Mouse (Mus musculus) Muller cell, postnatal 12 days (primary cell): ENCODE measurements at regions not wholly inside any gene's neighbourhood (a gene's known extent, or its start where the extent isn't known, plus 50 kb on each side); places are given as distances from the start of the nearest gene placed in this dataset.

Experiments
- DNase-seq: peaks from one replicate; pipeline ENCODE4 v3.0.0-alpha.2; 2015; ENCODE audit errors: inconsistent ontology term

DNA sequence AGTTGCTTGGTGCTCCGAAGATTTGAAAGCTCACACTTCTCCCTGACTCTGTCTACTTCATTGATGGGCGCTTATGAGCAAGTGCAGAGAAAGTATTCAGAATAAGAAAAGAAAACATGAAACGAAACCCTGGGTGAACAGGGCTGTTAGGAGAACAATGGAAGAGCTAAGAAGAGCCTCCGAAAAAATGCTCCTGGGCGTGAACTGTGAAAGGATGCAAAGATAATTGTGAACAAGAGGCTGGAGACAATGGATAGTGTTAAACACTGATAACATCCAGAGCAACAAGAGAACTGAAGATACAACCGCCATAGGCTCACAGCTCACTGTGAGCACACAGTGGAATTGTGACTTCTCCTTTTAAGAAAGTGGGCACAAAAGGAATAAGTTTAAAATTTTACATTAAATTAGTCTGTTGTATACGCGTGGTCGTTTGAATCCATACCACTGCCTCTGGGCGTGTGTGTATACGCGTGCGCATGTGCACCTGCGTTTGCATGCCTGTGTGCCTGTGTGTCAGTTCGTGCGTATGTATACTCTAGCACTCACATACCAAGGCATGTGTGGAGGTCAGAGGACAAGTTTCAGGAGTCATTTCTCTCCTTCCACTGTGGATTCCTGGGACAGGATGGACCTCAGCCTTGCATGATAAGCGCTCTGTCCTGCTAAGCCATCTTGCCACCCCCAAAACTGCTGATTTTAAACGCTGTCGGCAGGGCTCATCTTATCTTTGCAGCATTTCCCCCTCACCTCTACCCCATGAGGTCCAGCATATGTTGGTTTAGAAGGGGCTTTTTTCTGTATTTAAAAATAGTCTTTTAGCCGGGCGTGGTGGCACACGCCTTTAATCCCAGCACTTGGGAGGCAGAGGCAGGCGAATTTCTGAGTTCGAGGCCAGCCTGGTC lies 113.0 kb upstream of the 1700016C15Rik start:
- no peak for DNase-seq

DNA sequence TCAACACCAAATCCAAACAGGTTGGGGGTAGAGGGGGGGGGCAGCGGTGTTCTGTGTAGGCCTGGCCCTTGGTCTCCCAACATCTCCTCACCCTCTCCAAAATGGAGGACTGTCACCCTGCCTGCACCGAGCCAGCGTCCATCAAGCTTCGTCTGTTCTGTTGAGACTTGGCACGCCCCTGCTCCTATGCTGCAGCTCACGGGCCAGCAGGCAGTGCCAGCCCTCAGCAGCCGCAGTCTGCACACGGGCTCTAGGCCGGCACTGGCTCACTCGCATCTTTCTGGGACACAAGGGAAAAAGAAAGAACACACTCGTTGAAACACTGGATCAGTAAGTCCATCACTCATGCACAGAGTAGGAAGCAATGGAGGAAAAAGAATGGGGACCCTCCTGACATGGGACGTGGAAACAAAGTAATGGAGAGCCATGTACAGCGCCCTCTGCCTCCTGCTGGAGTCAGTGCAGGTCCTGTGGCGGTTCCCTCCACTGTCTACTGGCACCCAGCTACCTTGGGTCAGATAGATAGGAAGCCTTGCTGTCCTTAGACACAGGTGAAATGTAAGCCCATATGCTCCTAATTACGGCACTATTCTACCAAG lies 109.0 kb upstream of the 1700016C15Rik start:
- no peak for DNase-seq

DNA sequence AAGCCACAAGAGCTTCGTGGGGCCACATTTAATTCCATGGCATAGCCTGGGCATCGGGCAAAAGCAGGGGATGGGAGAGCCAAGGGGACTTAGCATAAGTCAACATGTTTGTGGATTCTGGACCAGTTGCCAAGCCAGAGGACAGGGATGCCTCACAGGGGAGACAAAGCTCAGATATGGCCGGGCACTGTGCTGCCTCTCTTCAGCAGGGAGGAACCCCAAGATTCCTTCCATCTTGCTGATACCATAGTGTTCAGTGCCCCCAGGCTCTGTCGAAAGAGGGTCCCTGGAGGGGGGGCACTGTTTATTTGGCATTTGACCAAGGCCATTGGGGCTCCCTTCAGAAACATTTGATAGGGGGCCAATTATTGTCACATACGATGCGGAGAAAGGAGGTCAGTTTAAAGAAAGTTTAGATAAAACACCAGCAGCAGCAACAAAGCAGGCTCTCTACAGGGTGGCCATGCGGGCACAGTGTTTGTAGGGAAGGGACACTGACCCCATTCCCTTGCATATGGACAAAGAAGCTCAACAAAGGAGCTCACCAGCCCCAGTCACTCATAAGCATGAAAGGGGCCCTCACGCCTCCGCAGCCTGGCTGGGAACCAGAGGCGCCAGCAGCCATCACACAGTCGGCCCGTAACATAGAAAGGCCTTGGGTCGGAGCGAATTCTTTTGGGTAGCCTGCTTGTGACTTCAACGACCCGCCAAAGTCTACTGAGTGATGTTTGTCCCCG lies 107.6 kb upstream of the 1700016C15Rik start:
- peak; percentile 86 for DNase-seq

DNA sequence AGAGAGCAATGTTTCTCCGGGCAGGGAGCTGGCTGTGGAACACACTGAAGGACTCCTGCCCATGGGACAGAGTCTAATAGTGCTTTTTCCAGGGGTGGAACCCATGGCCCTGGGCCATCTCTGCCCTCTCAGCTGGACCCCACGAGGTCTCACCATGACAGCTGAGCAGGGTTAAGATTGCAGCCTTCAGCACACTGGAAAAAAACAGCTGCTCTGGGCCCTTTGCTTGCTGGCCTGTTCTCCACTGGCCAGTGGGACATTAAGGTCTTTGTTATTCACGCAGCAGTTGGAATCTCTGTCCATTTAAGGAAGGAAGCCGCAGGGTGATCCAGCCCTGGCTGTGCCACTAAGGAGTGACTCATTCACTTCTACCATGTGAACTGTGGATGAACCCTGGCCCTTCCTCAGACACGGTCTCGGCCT lies 106.3 kb upstream of the 1700016C15Rik start:
- peak; percentile 94 for DNase-seq

DNA sequence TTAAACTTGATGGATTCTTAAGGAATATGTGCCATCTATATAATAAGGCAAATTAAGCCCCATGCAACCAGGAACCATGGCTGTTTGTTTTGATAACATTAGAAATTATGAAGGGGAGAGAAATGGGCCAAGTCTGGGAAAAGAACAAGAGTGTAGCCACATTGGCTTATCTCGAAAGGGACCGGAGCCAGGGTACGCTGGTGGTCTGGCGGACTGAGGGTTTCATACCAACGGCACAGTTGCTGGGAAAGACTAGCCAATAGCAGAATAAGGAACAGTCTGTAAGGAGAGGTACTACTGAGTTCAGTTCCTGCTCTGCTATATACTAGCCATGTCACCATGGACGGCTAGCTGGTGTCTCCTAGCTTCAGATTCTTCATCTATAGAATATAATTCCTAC lies 105.9 kb upstream of the 1700016C15Rik start:
- DNase-seq: no peak

DNA sequence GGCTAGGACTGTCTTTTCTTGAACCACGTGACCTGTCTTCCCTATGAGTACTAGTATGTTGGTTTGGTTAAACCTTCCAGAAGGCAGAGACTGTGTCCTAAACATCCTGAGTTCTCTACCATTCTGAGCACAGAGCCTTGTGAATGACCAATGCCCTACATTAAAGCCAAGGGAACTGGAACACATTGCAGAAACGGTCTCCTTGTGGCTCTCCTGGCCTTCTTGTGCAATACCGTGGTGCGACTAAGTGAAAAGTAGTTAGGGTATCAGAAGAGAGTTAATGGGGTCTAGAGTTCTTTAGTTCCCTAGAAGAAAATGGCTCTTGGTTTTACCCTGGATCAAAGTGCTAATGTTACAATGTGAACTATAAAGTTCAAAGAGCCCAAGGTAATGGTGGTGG lies 101.8 kb upstream of the 1700016C15Rik start:
- no peak for DNase-seq

DNA sequence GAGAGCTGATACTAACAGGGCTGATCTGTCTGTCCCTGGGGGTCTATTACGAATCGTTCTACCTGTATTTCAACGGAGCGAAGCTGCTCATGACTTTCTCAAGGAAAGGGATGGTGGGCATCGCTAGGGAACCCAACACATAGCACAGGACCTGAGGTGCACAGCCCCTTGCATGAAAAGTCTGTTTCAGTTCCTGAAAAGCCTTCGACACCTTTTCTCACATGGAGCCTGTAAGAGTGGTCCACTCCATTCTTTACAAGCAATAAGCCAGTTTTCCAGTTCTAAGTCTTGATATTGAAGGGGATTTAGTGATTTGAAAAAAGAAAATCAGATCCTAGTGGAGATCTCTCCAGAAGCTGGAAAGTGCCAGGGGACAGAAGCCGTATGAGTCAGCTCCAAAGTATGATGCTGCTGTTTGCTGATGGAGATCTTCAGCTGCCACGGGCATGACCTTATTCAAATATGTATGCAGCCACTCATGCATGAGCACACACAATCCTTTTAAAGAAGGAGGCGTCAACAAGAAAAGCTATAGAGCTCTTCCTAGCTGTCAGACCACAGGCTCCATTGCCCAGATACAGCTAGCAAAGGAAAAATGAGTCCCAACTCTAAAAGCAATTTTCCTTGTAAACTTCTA lies 95.5 kb upstream of the 1700016C15Rik start:
- DNase-seq: peak; percentile 80

DNA sequence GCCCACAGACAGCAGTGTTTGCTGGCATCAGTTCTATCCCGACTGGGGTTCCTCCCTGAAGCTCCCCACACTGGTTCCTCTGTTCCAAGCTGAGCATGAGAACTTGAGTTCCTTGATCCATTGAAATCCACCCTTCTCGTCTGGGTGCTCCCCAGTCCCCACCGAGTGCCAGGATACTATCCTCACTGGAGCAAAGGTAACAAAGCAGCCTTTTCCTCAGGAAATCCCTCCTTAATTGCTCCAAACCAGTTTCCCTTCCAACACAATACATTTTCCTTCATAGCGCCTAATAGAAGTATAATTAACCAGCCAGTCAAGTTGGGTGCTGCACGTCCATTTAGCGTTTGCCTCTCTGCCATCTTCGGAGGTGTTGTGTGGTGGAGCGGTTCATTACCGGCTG lies 92.6 kb upstream of the 1700016C15Rik start:
- DNase-seq: no peak

DNA sequence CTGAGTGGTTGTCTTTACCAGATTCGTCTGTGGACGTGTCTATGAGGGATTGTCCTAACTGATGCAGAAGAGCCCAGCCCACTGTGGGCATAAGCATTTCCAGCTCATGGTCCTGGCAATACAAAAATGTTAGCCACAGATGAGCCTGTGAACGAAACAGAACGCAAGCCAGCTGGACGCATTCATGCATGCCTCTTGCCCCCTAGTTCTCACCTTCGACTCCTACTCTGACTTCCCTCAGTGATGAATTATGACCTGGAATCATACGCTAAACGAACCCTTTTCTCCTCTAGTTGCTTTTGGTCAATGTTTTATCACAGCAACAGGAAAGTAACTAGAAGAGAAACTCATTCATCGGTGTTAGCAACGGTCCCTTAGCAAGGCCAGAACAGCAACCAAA lies 91.2 kb upstream of the 1700016C15Rik start:
- no peak for DNase-seq

DNA sequence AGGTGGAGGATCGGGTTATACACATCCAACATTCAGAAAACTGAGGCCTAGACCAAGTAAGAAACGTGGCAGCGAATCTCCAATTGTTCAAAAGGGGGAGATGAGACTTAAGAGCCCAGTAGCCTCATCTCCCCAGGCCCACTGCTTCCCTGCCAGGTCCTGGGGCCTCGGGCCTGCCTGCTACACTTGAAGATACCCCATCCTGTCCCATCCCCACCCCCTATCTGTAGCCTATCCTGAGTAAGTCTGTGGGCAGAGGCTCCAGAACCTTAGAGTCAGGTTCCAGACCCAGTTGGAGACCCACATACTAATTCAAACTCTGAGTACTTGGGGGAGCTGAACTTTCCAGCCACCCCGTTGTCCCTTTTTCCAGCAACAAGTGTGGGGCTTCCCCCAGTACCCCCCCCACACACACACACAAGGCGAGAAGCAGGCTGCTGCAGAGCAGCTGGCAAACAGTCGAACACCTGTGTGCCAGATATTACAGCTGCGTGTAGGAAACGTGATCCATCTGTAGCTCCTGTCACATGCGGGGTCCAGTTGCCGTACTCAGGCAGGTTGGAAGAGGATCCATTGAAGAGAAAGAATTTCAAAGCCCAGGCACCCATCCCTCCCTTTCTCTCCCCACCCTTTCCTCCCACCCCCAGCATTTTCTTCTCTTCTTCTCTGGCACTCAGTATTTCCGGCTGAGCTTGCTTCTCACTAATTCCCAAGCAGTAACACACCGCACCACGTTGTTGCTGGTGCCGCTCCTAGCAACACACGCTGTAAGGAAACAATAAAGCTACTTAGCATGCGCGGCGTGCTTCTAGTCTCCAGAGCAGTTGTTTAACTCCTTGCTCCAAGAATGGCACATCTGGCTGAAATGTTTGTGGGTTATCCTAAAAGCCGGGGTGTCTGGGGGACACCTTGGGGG lies 89.4 kb upstream of the 1700016C15Rik start:
- DNase-seq: peak; percentile 46

DNA sequence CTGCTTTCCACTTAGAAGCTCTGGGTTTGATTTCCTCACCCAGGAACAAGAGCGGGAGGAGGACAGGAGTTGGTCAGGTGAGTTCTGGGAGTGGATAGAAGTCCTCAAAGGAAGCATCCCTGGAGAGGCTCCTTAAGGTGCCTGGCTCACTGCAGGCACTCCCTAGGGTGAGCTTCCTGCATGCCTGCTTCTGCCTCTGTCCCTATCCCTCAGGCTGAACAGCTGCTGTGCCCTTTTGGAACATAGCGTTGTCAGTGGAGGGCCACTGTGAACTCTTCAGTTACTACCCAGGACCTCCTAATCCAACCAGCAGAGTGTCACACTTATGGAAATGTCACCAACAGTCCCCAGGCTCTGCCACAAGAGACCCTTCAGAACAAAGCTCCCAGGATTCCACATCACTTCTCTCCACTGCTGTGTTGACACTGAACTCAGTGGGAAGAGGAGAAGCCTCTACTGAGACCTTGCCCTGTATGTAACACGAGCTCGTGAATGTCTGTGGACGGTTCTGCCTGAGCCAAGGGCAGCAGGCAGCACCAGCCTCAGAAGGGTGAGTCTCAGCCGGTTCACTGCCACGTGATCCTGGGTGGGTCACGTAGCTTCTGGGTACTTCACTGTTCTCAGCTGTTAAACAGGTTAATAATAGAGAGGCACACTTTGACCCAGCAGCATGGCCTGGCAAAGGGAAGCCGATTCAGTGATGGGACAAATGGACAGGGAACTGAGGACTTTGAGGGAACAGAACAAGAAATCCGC lies 86.7 kb upstream of the 1700016C15Rik start:
- no peak for DNase-seq

DNA sequence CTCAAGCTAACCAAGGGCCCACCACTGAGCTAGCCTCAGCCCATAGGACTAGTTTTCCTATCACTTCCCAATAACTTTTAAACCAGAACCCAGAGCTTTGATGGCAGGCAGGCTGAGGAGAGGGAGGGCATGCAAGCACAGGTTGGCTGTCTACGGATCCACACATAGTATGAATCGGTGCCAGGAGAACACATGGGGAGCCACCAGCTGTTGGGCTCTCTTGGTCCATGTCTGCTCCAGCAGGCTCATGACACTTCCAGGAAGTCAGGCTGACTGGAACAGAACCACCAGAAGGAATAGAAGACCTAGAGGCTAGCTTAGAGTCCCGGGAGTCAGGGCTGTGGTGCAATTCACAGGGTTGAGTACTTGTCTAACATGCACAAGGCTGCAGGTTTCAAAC lies 86.0 kb upstream of the 1700016C15Rik start:
- DNase-seq: no peak

DNA sequence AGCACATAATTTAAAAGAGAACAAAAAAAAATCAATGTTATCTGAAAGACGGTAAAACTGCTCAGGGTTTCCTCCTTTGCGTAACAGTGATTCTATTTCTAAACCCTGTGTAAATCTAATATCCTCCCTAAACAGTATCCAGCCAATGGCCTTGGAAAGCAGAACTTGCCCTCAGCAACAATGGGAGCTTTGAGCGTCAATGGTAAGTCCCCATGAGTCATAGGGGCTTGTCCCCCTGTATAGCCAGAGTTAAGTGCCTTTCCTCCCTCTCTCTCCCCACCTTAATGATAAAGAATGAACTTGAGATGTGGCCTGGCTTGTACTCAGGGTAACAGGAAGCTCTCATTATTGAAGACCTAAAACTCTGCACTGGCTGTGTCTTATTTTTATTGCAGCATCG lies 85.4 kb upstream of the 1700016C15Rik start:
- no peak for DNase-seq

DNA sequence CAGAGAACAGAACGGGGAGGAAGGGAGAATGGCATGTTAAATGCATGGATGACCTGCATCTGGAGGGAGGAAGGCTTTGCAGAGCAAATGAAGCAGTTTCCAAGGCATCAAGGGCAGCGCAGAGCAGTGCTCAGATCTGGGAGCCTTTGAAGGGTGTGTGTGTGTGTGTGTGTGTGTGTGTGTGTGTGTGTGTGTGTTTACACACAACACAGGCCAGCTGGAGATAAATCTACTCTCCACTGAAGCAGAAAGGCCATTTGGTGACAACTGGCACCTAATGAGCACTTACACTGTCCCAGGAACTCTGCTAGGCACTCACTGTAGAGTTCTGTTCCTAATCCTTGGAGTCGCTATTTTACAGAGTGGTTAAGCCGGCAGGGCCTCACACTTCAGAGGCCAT lies 84.3 kb upstream of the 1700016C15Rik start:
- no peak for DNase-seq

DNA sequence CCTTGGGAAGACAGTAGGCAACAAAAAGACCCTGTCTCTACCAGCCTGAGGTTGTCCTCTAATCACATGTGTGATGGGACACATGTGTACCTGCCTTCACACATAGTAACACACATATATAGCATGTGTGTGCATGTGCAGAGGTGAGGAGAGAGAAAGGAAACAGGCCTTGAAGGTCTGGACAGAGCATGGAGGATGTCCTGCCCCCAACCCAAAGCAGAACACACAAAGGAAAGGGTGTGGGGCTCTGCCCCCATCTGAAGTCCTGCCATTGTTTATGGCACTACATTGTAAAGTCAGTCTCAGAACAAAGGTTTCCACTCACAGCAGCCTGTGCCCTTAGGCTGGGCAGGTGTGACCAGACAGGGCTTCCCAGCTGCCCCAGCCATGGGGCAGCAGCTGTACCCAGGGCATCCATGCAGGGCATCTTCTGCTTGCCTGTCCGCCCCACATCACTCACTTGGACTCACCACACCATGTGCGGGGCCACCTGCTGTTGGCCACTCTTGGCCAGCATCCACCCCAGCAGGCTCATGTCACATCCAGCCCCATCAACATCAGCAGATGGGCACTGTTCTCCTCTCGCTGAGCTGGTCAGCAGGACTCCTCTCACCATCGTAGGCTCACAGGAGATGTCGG lies 83.6 kb upstream of the 1700016C15Rik start:
- peak; percentile 69 for DNase-seq

DNA sequence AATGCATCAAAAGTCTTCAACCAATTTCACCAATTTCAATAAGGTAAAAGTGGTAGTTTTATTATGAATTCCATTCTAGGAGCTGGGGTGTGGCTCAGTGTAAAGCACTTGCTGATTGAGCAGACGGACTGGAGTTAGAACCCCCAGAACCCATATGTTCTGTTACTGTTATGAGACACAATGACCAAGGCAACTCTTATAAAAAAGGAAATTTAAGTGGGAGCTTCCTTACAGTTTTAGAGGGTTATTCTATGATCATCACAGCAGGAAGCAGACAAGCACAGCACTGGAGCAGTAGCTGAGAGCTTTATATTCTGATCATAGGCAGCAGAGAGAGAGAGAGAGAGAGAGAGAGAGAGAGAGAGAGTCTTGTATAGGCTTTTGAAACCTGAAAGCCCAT lies 81.7 kb upstream of the 1700016C15Rik start:
- DNase-seq: no peak

DNA sequence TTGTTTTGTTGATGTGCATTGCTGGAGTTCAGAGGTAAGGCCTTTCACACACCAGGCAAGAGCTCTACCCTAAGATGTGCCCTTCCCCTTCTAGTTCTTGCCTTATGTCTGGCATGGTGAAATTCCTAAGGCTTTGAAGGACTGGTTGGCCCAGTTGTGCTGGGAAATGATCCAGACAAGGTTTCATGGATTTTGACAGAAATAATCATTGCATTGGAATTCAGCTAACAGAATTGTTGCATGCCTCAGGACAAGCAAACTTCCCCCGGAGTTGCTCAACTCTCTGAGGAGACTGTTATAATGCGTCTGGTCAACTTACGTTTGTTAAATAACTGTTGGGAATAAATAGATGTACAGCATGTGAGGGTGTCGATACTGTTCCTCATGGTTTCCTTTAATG lies 80.6 kb upstream of the 1700016C15Rik start:
- peak; percentile 76 for DNase-seq

DNA sequence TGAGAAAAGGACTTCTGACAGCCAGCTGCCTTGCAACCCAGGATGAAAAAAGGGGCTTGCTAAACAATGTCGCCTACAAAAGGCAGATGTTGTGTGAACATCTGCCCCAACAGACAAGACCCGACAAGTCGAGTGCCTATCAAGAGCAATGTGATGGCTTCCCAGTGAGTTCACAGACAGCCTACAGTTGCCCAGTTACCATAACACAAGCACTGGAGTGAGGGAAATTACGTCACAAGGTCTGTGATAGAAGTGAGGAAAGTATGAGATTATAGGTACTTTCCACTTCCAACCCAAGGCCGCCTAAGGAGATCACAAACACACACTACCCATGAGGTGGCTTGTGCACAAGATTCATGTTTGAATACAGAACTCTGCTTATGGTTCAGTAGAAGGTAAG lies 78.4 kb upstream of the 1700016C15Rik start:
- DNase-seq: no peak

DNA sequence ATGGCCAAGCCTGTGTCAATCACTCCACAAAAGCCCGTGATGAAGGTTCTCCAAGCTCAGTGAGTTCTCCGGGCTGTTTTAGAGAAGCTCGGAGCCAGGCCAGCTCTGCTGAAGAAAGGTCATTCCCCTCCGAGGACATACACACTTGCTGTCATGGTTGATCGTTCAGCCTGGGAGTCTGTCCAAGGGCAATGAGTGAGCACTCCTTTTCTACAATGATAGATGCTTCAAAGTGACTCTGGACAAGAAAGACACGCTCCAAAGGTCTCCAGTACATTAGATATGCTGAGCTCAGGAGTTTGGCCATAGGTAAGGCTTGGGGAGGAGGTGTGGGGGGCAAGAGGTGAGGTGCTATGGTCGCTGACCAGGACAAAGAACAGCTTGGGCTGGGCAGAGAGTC lies 66.5 kb upstream of the 1700016C15Rik start:
- no peak for DNase-seq
